Mouse (Mus musculus): ENCODE results near the gene Rusc2. TPM values are rescaled to one million over a fixed set of nuclear protein-coding genes. Genes with fewer than 3 reads are reported as not detected.
A peak's percentile ranks its signal among the peaks of the same experiment; 100 is the strongest.

Gene Rusc2
- polyA plus RNA-seq, 1 experiment from 2014 or later = 11.5 TPM

GRCm38 (mm10) chr4:43418973-43419656 lies 37.3 kb downstream of the Rusc2 start:
- no peak overlapping the region for H3K4me3 ChIP-seq (ENCODE audit: low read depth, low read length)
- WGBS = 52% methylated on average over 15 of the region's 15 CpGs
- no peaks in the 10 kb centered on the region for H3K9me3 ChIP-seq (ENCODE audit: control insufficient read depth, low read length)
- TF ChIP-seq EP300 (optimal IDR thresholded peaks at IDR 0.05) (peak; percentile 27), CTCF (IDR thresholded peaks at IDR 0.05; ENCODE audit: low read depth) (no peak)
- H3K4me2 ChIP-seq (replicated peaks; ENCODE audit: low read depth) = no peak overlapping the region
- no peak for ATAC-seq (ENCODE audit: low FRiP score, low TSS enrichment)
- H3K27ac ChIP-seq (replicated peaks) = peak overlapping the region; percentile 78
- H3K9ac ChIP-seq (ENCODE audit: low read length) = no peak overlapping the region
- no peaks in the 10 kb centered on the region for H3K27me3 ChIP-seq (ENCODE audit: control insufficient read depth, insufficient read depth, low read length)
- H3K36me3 ChIP-seq (ENCODE audit: control insufficient read depth, insufficient read depth, low read length) = peaks cover 31% of the 10 kb centered on the region
- DNase-seq (ENCODE audit: low spot score) = no peak
- H3K4me1 ChIP-seq (replicated peaks; ENCODE audit: control insufficient read depth, insufficient read depth) = no peaks in the 10 kb centered on the region

GRCm38 (mm10) chr4:43419801-43420281 lies 38.1 kb downstream of the Rusc2 start:
- H3K4me2 ChIP-seq (replicated peaks; ENCODE audit: low read depth) = no peak overlapping the region
- DNase-seq (ENCODE audit: low spot score) = no peak
- H3K4me1 ChIP-seq (replicated peaks; ENCODE audit: control insufficient read depth, insufficient read depth) = no peaks in the 10 kb centered on the region
- H3K27ac ChIP-seq (replicated peaks) = peak overlapping the region; percentile 78
- H3K4me3 ChIP-seq (ENCODE audit: low read depth, low read length) = no peak overlapping the region
- no peak for TF ChIP-seq EP300 (optimal IDR thresholded peaks at IDR 0.05)
- TF ChIP-seq CTCF (IDR thresholded peaks at IDR 0.05; ENCODE audit: low read depth) = no peak
- ATAC-seq (ENCODE audit: low FRiP score, low TSS enrichment) = peak; percentile 72
- H3K9ac ChIP-seq (ENCODE audit: low read length) = no peak overlapping the region
- 44% methylated on average over 9 of the region's 9 CpGs for WGBS
- H3K36me3 ChIP-seq (ENCODE audit: control insufficient read depth, insufficient read depth, low read length) = peaks cover 36% of the 10 kb centered on the region
- no peaks in the 10 kb centered on the region for H3K9me3 ChIP-seq (ENCODE audit: control insufficient read depth, low read length)
- no peaks in the 10 kb centered on the region for H3K27me3 ChIP-seq (ENCODE audit: control insufficient read depth, insufficient read depth, low read length)

- no peak overlapping the region for H3K9ac ChIP-seq (ENCODE audit: low read length)
- no peak overlapping the region for H3K4me3 ChIP-seq (ENCODE audit: low read depth, low read length)
- WGBS = 2% methylated on average over 6 of the region's 6 CpGs
- H3K9me3 ChIP-seq (ENCODE audit: control insufficient read depth, low read length) = no peaks in the 10 kb centered on the region
- peak overlapping the region; percentile 78 for H3K27ac ChIP-seq (replicated peaks)
- ATAC-seq (ENCODE audit: low FRiP score, low TSS enrichment) (peak; percentile 63), DNase-seq (ENCODE audit: low spot score) (peak; percentile 79)
- no peaks in the 10 kb centered on the region for H3K4me1 ChIP-seq (replicated peaks; ENCODE audit: control insufficient read depth, insufficient read depth)
- peaks cover 38% of the 10 kb centered on the region for H3K36me3 ChIP-seq (ENCODE audit: control insufficient read depth, insufficient read depth, low read length)
- no peaks in the 10 kb centered on the region for H3K27me3 ChIP-seq (ENCODE audit: control insufficient read depth, insufficient read depth, low read length)
- H3K4me2 ChIP-seq (replicated peaks; ENCODE audit: low read depth) = no peak overlapping the region
- TF ChIP-seq CTCF (IDR thresholded peaks at IDR 0.05; ENCODE audit: low read depth) = peak; percentile 99
- no peak for TF ChIP-seq EP300 (optimal IDR thresholded peaks at IDR 0.05)
Observed at GRCm38 (mm10) chr4:43420305-43420704, 38.5 kb downstream of the Rusc2 start.

- Histone ChIP-seq H3K36me3 (ENCODE audit: control insufficient read depth, insufficient read depth, low read length) (peaks cover 43% of the 10 kb centered on the region), H3K27ac (replicated peaks) (no peak overlapping the region), H3K27me3 (ENCODE audit: control insufficient read depth, insufficient read depth, low read length) (no peaks in the 10 kb centered on the region), H3K4me1 (replicated peaks; ENCODE audit: control insufficient read depth, insufficient read depth) (no peaks in the 10 kb centered on the region), H3K4me3 (ENCODE audit: low read depth, low read length) (no peak overlapping the region), H3K4me2 (replicated peaks; ENCODE audit: low read depth) (no peak overlapping the region), H3K9ac (ENCODE audit: low read length) (no peak overlapping the region), H3K9me3 (ENCODE audit: control insufficient read depth, low read length) (no peaks in the 10 kb centered on the region)
- TF ChIP-seq CTCF (IDR thresholded peaks at IDR 0.05; ENCODE audit: low read depth) = no peak
- TF ChIP-seq EP300 (optimal IDR thresholded peaks at IDR 0.05) = no peak
- DNase-seq (ENCODE audit: low spot score) (no peak), ATAC-seq (ENCODE audit: low FRiP score, low TSS enrichment) (no peak)
- 80% methylated on average over 28 of the region's 28 CpGs for WGBS
Observed at GRCm38 (mm10) chr4:43421632-43422240, 40.0 kb downstream of the Rusc2 start.

GRCm38 (mm10) chr4:43423267-43423934 lies 41.6 kb downstream of the Rusc2 start:
- DNase-seq (ENCODE audit: low spot score) (no peak), ATAC-seq (ENCODE audit: low FRiP score, low TSS enrichment) (no peak)
- Histone ChIP-seq H3K4me1 (replicated peaks; ENCODE audit: control insufficient read depth, insufficient read depth) (no peaks in the 10 kb centered on the region; the same call in 1 of the 2 replicates), H3K27ac (replicated peaks) (no peak overlapping the region), H3K4me3 (ENCODE audit: low read depth, low read length) (no peak overlapping the region), H3K9ac (ENCODE audit: low read length) (no peak overlapping the region), H3K4me2 (replicated peaks; ENCODE audit: low read depth) (no peak overlapping the region), H3K9me3 (ENCODE audit: control insufficient read depth, low read length) (no peaks in the 10 kb centered on the region), H3K27me3 (ENCODE audit: control insufficient read depth, insufficient read depth, low read length) (no peaks in the 10 kb centered on the region), H3K36me3 (ENCODE audit: control insufficient read depth, insufficient read depth, low read length) (peaks cover 47% of the 10 kb centered on the region)
- 88% methylated on average over 20 of the region's 20 CpGs for WGBS
- TF ChIP-seq CTCF (IDR thresholded peaks at IDR 0.05; ENCODE audit: low read depth) (no peak), EP300 (optimal IDR thresholded peaks at IDR 0.05) (no peak)

All from stomach, postnatal 0 days (tissue).